Mouse (Mus musculus): ENCODE results near the gene Serpinb6d.

The Serpinb6d gene

GRCm38 (mm10) chr13:33661105-33661504 is at the start of gene Serpinb6d:
TSS of gene Serpinb6d (plus strand) at chr13:33661405.
- DNase-seq = no peak

- DNase-seq = no peak
Measured at GRCm38 (mm10) chr13:33622921-33623320, 38.3 kb upstream of the Serpinb6d start.

- DNase-seq = no peak
Measured at GRCm38 (mm10) chr13:33642540-33642939, 18.7 kb upstream of the Serpinb6d start.

- DNase-seq = no peak
Measured at GRCm38 (mm10) chr13:33662550-33662949, 1.3 kb downstream of the Serpinb6d start.

- DNase-seq = no peak
Measured at GRCm38 (mm10) chr13:33720296-33720695, 59.1 kb downstream of the Serpinb6d start.

All from thymus, postnatal 36 days (tissue).